In the genomic region with DNA sequence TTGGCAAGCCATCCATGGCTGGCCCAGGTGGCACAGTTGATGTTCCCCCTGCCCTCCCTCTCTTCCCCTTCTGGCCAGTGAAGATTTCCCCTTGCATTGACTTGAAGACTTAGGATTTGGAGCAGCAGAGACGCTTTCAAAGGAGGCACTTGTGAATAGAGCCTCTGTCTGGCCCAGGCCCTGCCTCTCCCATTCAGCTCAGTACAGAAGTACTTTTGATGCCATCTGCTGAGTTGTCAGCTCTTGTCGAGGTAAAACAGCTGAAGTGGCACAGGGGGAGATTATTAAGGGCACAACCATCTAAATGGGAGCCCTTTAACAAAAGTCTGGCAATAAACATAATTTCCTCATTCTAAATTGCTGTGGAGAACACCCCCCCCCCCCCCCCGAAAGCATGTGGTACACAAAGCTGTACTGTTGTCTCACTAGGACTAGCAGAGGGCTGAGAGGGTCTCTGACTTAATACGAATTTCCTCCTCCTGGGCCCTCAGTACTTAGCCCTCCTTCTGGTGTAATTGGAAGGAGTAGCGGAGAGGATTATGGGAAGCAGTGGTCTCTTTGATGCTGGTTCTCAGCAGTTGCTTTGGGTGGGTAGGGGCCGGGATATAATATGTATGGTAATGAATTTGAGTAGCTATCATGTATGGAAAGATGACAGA, we compare ENCODE assay signal across 9 mouse cellular contexts. TPM values are rescaled to one million over a fixed set of nuclear protein-coding genes. Genes with fewer than 3 reads are reported as not detected.
DNase-seq lines count a peak whose midpoint lies in the region; ATAC-seq and TF ChIP-seq lines count a peak whose summit lies in the region.
"Had no signal": no experiment of that assay in that cellular context is flagged by ENCODE, and none has a peak within 500 bp of the region (broad histone marks: within the 10 kb centered on the region; RNA-seq: fewer than 3 reads in every experiment).

No protein-coding gene starts in this region.

- no peak for ATAC-seq in heart, embryonic 14.5 days (ENCODE audit: insufficient number of reproducible peaks, insufficient read depth, low FRiP score, low read depth)
- ATAC-seq in hindbrain, embryonic 13.5 days (ENCODE audit: low FRiP score): peak; percentile 75
- peak; percentile 81 for ATAC-seq in midbrain, embryonic 14.5 days (ENCODE audit: low FRiP score, low TSS enrichment)
- no peak for ATAC-seq in inflammation-experienced regulatory T-cells, adult 6 months

- peaks cover 44 to 95% of the 10 kb centered on the region in 2 experiments for H3K4me1 ChIP-seq in heart, embryonic 14.5 days (ENCODE audit: control insufficient read depth in 2 of 2, insufficient read depth in 2 of 2, low read length in 2 of 2)
- H3K4me1 ChIP-seq in cortical plate, adult 2 months (ENCODE audit: control insufficient read depth, insufficient read depth, low read length): peaks cover 32% of the 10 kb centered on the region
- H3K4me1 ChIP-seq in hindbrain, embryonic 13.5 days (replicated peaks): peaks cover 93% of the 10 kb centered on the region
- H3K4me1 ChIP-seq in midbrain, embryonic 14.5 days (ENCODE audit: control insufficient read depth, insufficient read depth, low read length): peaks cover 88% of the 10 kb centered on the region

- no peaks in the 10 kb centered on the region for H3K27me3 ChIP-seq in heart, embryonic 14.5 days (ENCODE audit: control insufficient read depth, insufficient read depth, low read length)
- H3K27me3 ChIP-seq in hindbrain, embryonic 13.5 days: no peaks in the 10 kb centered on the region
- H3K27me3 ChIP-seq in midbrain, embryonic 14.5 days (ENCODE audit: control insufficient read depth, insufficient read depth, low read length): no peaks in the 10 kb centered on the region

- 55% methylated on average over 6 of the region's 6 CpGs for WGBS in heart, embryonic 14.5 days
- WGBS in hindbrain, embryonic 13.5 days: 20% methylated on average over 6 of the region's 6 CpGs
- 13% methylated on average over 6 of the region's 6 CpGs for WGBS in midbrain, embryonic 14.5 days

- H3K4me2 ChIP-seq in heart, embryonic 14.5 days (ENCODE audit: low read length): no peak overlapping the region
- H3K4me2 ChIP-seq in hindbrain, embryonic 13.5 days: 0 out of 2 replicates have a peak overlapping the region, but pooled peaks have one; percentile 2
- no peak overlapping the region for H3K4me2 ChIP-seq in midbrain, embryonic 14.5 days (ENCODE audit: low read length)

- H3K4me3 ChIP-seq in heart, embryonic 14.5 days (ENCODE audit: control insufficient read depth in 1 of 2, insufficient read depth in 1 of 2, low read depth in 1 of 2, low read length in 2 of 2): no peak overlapping the region
- no peak overlapping the region for H3K4me3 ChIP-seq in cortical plate, adult 2 months (ENCODE audit: insufficient read depth, low read length)
- H3K4me3 ChIP-seq in hindbrain, embryonic 13.5 days: no peak overlapping the region
- no peak overlapping the region for H3K4me3 ChIP-seq in midbrain, embryonic 14.5 days (replicated peaks; ENCODE audit: low read depth, low read length)

- H3K9me3 ChIP-seq in heart, embryonic 14.5 days (ENCODE audit: control insufficient read depth, low read length): no peaks in the 10 kb centered on the region
- H3K9me3 ChIP-seq in hindbrain, embryonic 13.5 days: no peaks in the 10 kb centered on the region
- H3K9me3 ChIP-seq in midbrain, embryonic 14.5 days (ENCODE audit: control insufficient read depth, low read length): no peaks in the 10 kb centered on the region

- intact Hi-C loops in heart, postnatal 25 days (cut with DNase I): no loop called here
- intact Hi-C loops in heart, postnatal 36 days (cut with DNase I): loop anchor here (2.0 kb wide), 1 partner anchor 21 kb away; no protein-coding TSS in a partner anchor

- no peak for DNase-seq in heart, postnatal 25 days (ENCODE audit: low spot score)
- peak; percentile 67 for DNase-seq in midbrain, embryonic 14.5 days
- no peak for DNase-seq in heart, adult 18-20 months
- no peak for DNase-seq in heart, postnatal 36 days
- DNase-seq: thymus, postnatal 4 days had no signal

- no peak for TF ChIP-seq POLR2A in cortical plate, adult 2 months (IDR thresholded peaks at IDR 0.05; ENCODE audit: extremely low read depth, insufficient read depth, low read length)

- no peaks in the 10 kb centered on the region for H3K36me3 ChIP-seq in heart, embryonic 14.5 days (ENCODE audit: control insufficient read depth, insufficient read depth, low read length)
- H3K36me3 ChIP-seq in hindbrain, embryonic 13.5 days: no peaks in the 10 kb centered on the region
- no peaks in the 10 kb centered on the region for H3K36me3 ChIP-seq in midbrain, embryonic 14.5 days (ENCODE audit: control insufficient read depth, insufficient read depth, low read length)

- H3K9ac ChIP-seq in heart, embryonic 14.5 days (ENCODE audit: low read length): 0 out of 2 replicates have a peak overlapping the region, but pooled peaks have one; percentile 17
- no peak overlapping the region for H3K9ac ChIP-seq in hindbrain, embryonic 13.5 days
- H3K9ac ChIP-seq in midbrain, embryonic 14.5 days (replicated peaks; ENCODE audit: low read length): no peak overlapping the region

- no peak for TF ChIP-seq CTCF in cortical plate, adult 2 months (IDR thresholded peaks at IDR 0.05; ENCODE audit: extremely low read depth, insufficient read depth, low read length)

- 0 out of 4 replicates have a peak overlapping the region, but pooled peaks of 1 of the 2 experiments have one; percentile 42 for H3K27ac ChIP-seq in heart, embryonic 14.5 days (replicated peaks in 1 of 2; ENCODE audit: control insufficient read depth in 1 of 2, insufficient read depth in 1 of 2, low read depth in 2 of 2, low read length in 2 of 2)
- peak overlapping the region; percentile 89 for H3K27ac ChIP-seq in cortical plate, adult 2 months (ENCODE audit: insufficient read depth, low read length)
- H3K27ac ChIP-seq in hindbrain, embryonic 13.5 days: peak overlapping the region; percentile 80
- peak overlapping the region; percentile 78 for H3K27ac ChIP-seq in midbrain, embryonic 14.5 days (replicated peaks; ENCODE audit: low read depth, low read length)

RNA-seq across cellular contexts. Expression of a gene that starts 47.1 kb away (rescaled TPM):
- 28.9 and 34.5 TPM in 2 replicates for polyA plus RNA-seq in heart, embryonic 14.5 days (2014; fragmentation: Nextera tagmentation; extraction: Ambion mirVana)
- 100 to 1,000 TPM; 155 to 174 TPM for total RNA-seq in heart, postnatal 25 days (2021)
- polyA plus RNA-seq in cortical plate, adult 2 months (2012; rRNA removed): 111 and 112 TPM in 2 replicates
- 47.3 and 52.6 TPM in 2 replicates for polyA plus RNA-seq in hindbrain, embryonic 13.5 days (2015; fragmentation: Nextera tagmentation; extraction: Ambion mirVana)
- polyA plus RNA-seq in midbrain, embryonic 14.5 days (2014; fragmentation: Nextera tagmentation; extraction: Ambion mirVana): 48.9 and 56.7 TPM in 2 replicates
- polyA plus RNA-seq in inflammation-experienced regulatory T-cells, adult 6 months (2017; shearing (Covaris generic)): 10 to 100 TPM; 16.0 to 44.7 (median 36.6) TPM
- 100 to 1,000 TPM; 108 to 109 TPM for total RNA-seq in heart, adult 18-20 months (2021)
- total RNA-seq in heart, postnatal 36 days (2021): 100 to 1,000 TPM; 158 to 163 TPM

Comparison
In these comparisons a context has a peak if more than half of its experiments do, and no peak if none do; other contexts are left out.
1. ATAC-seq: peak in hindbrain, embryonic 13.5 days (single experiment) and midbrain, embryonic 14.5 days (single experiment); none in heart, embryonic 14.5 days (single experiment) and inflammation-experienced regulatory T-cells, adult 6 months (single experiment).